8 mouse cellular contexts compared by ENCODE assay signal in genomic region chr5:124029220-124030035, GRCm38 (mm10). TPM values are rescaled to one million over a fixed set of nuclear protein-coding genes. Genes with fewer than 3 reads are reported as not detected.
DNase-seq lines count a peak whose midpoint lies in the region; ATAC-seq and TF ChIP-seq lines count a peak whose summit lies in the region.

No protein-coding gene starts in this region.

- TF ChIP-seq CTCF in lung, postnatal 0 days (IDR thresholded peaks at IDR 0.05), result no peak

- H3K27me3 ChIP-seq in lung, postnatal 0 days (replicated peaks; ENCODE audit: insufficient read depth, low read length), result no peaks in the 10 kb centered on the region
- H3K27me3 ChIP-seq in intestine, embryonic 15.5 days (replicated peaks), result no peaks in the 10 kb centered on the region
- H3K27me3 ChIP-seq in stomach, embryonic 14.5 days (ENCODE audit: control insufficient read depth, insufficient read depth, low read length), result no peaks in the 10 kb centered on the region

- ATAC-seq in cerebellum, adult (ENCODE audit: insufficient number of reproducible peaks, low FRiP score, low TSS enrichment), result no peak
- no peak for ATAC-seq in lung, postnatal 0 days
- ATAC-seq in intestine, embryonic 15.5 days, result no peak
- ATAC-seq in stomach, embryonic 14.5 days (ENCODE audit: insufficient number of reproducible peaks, insufficient read depth, low FRiP score, low read depth), result no peak

- peak overlapping the region; percentile 81; the same call in 1 of the 2 replicates for H3K4me2 ChIP-seq in lung, postnatal 0 days (replicated peaks; ENCODE audit: low read depth, low read length)
- H3K4me2 ChIP-seq in intestine, embryonic 15.5 days (replicated peaks), result 0 out of 2 replicates have a peak overlapping the region, but pooled peaks have one; percentile 78
- H3K4me2 ChIP-seq in stomach, embryonic 14.5 days (replicated peaks; ENCODE audit: low read depth, low read length), result peak overlapping the region; percentile 81; the same call in 1 of the 2 replicates

- no peaks in the 10 kb centered on the region for H3K36me3 ChIP-seq in lung, postnatal 0 days (ENCODE audit: insufficient read depth, low read length)
- no peaks in the 10 kb centered on the region for H3K36me3 ChIP-seq in intestine, embryonic 15.5 days
- H3K36me3 ChIP-seq in stomach, embryonic 14.5 days (ENCODE audit: control insufficient read depth, insufficient read depth, low read length), result peaks cover 5% of the 10 kb centered on the region; the same call in 1 of the 2 replicates

- TF ChIP-seq EP300 in lung, postnatal 0 days (IDR thresholded peaks at IDR 0.05), result no peak

- H3K4me3 ChIP-seq in lung, postnatal 0 days (ENCODE audit: low read depth, low read length), result no peak overlapping the region
- H3K4me3 ChIP-seq in intestine, embryonic 15.5 days (replicated peaks), result no peak overlapping the region
- H3K4me3 ChIP-seq in stomach, embryonic 14.5 days (ENCODE audit: low read depth, low read length), result no peak overlapping the region

- peak overlapping the region; percentile 51; the same call in 1 of the 2 replicates for H3K27ac ChIP-seq in lung, postnatal 0 days (ENCODE audit: low read length)
- H3K27ac ChIP-seq in intestine, embryonic 15.5 days, result no peak overlapping the region
- no peak overlapping the region for H3K27ac ChIP-seq in stomach, embryonic 14.5 days (ENCODE audit: low read length)

- no peak overlapping the region for H3K9ac ChIP-seq in lung, postnatal 0 days (replicated peaks; ENCODE audit: low read depth)
- peak overlapping the region; percentile 17; the same call in 1 of the 2 replicates for H3K9ac ChIP-seq in intestine, embryonic 15.5 days
- no peak overlapping the region for H3K9ac ChIP-seq in stomach, embryonic 14.5 days (replicated peaks; ENCODE audit: low read depth, low read length)

- 63% methylated on average over 19 of the region's 19 CpGs for WGBS in lung, postnatal 0 days
- 78% methylated on average over 19 of the region's 19 CpGs for WGBS in intestine, embryonic 15.5 days
- 79% methylated on average over 19 of the region's 19 CpGs for WGBS in stomach, embryonic 14.5 days

- H3K9me3 ChIP-seq in lung, postnatal 0 days (ENCODE audit: low read length), result no peaks in the 10 kb centered on the region
- no peaks in the 10 kb centered on the region for H3K9me3 ChIP-seq in intestine, embryonic 15.5 days
- H3K9me3 ChIP-seq in stomach, embryonic 14.5 days (ENCODE audit: control insufficient read depth, low read depth, low read length), result no peaks in the 10 kb centered on the region

- DNase-seq in cerebellum, adult 11-12 months, result peak; percentile 56
- DNase-seq in lung, postnatal 0 days (ENCODE audit: low spot score), result peak; percentile 59
- DNase-seq in lung, postnatal 14 days, result no peak
- DNase-seq in spleen, postnatal 10 days (ENCODE audit: low spot score in 2 of 2), result no peak
- DNase-seq in spleen, postnatal 36 days (ENCODE audit: low spot score in 2 of 2), result no peak

- H3K4me1 ChIP-seq in lung, postnatal 0 days (ENCODE audit: insufficient read depth, low read depth, low read length), result peaks cover 27% of the 10 kb centered on the region; the same call in 1 of the 2 replicates
- peaks cover 46% of the 10 kb centered on the region for H3K4me1 ChIP-seq in intestine, embryonic 15.5 days (replicated peaks)
- peaks cover 36% of the 10 kb centered on the region for H3K4me1 ChIP-seq in stomach, embryonic 14.5 days (ENCODE audit: control insufficient read depth, insufficient read depth, low read length)

RNA-seq across cellular contexts. Expression of gene Vps37b, which starts 2.6 kb away (rescaled TPM):
- 28.5 and 31.0 TPM in 2 replicates for polyA plus RNA-seq in lung, postnatal 0 days (2015; fragmentation: Nextera tagmentation; extraction: Ambion mirVana)
- polyA plus RNA-seq in intestine, embryonic 15.5 days (2015; fragmentation: Nextera tagmentation; extraction: Ambion mirVana), result 28.2 and 28.8 TPM in 2 replicates
- 29.3 and 31.5 TPM in 2 replicates for polyA plus RNA-seq in stomach, embryonic 14.5 days (2014; fragmentation: Nextera tagmentation; extraction: Ambion mirVana)

RNA-seq across cellular contexts. Expression of gene Hip1r, which starts 56.0 kb away (rescaled TPM):
- polyA plus RNA-seq in lung, postnatal 0 days (2015; fragmentation: Nextera tagmentation; extraction: Ambion mirVana), result 20.0 and 22.7 TPM in 2 replicates
- 26.0 and 29.3 TPM in 2 replicates for polyA plus RNA-seq in intestine, embryonic 15.5 days (2015; fragmentation: Nextera tagmentation; extraction: Ambion mirVana)
- polyA plus RNA-seq in stomach, embryonic 14.5 days (2014; fragmentation: Nextera tagmentation; extraction: Ambion mirVana), result 14.4 and 16.9 TPM in 2 replicates

Comparison
In these comparisons a context has a peak if more than half of its experiments do, and no peak if none do; other contexts are left out.
1. DNase-seq: peak in cerebellum, adult 11-12 months (single experiment) and lung, postnatal 0 days (single experiment); none in lung, postnatal 14 days (single experiment), spleen, postnatal 10 days (0 of 2) and spleen, postnatal 36 days (0 of 2).
2. Peak in every context shown above with its lines, with median percentiles within 50 percentile points of each other: H3K4me2 ChIP-seq.